Mouse (Mus musculus): ENCODE measurements around the gene Wnk1. TPM values are rescaled to one million over a fixed set of nuclear protein-coding genes. Genes with fewer than 3 reads are reported as not detected.

The Wnk1 gene
- polyA plus RNA-seq, 1 experiment from 2014 or later, result 51.5 TPM

DNA sequence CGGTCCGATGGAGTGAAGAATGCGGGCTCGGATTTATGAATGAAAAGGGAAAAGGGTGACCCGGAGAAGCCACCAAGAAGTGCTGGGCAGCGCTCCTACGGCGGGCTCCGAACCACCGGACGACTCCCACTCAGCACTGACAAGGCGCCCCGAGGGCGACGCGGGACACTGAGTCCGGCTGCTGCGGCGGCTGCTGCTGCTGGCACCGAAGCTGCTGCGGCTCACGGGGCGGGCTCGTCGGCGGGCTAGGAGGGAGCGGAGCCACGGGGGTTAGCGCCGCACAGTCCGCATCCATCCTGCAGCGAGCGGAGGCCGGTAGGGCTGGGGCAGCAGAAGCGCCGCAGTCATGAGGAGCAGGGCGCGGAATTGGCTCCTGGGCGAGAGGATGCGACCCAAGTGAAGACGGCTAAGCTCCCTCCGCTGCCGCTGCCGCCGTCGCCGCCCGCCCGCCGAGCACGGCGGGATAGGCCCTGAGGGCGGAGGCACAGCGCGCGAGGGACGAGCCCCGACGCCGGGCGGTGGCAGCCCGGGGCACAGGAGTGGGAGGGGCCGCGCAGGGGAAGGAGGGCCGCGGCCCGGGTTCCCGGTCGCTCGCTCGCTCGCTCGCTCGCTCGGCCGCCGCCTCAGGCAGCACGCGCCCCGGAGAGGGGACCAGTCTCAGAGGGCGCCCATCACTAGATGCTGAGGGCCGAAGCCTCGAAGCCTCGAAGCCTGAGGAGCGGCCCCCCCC, 671 bp downstream of the Wnk1 start:
- Histone ChIP-seq H3K4me1 (peaks cover 15% of the 10 kb centered on the region), H3K27ac (peak overlapping the region; percentile 96), H3K9ac (peak overlapping the region; percentile 76), H3K4me2 (replicated peaks) (peak overlapping the region; percentile 93), H3K36me3 (no peaks in the 10 kb centered on the region), H3K9me3 (no peaks in the 10 kb centered on the region), H3K27me3 (replicated peaks) (no peaks in the 10 kb centered on the region), H3K4me3 (peak overlapping the region; percentile 68)
- peak; percentile 70 for ATAC-seq (ENCODE audit: low FRiP score, low read depth)
- under 1% methylated on average over 77 of the region's 85 CpGs for WGBS

DNA sequence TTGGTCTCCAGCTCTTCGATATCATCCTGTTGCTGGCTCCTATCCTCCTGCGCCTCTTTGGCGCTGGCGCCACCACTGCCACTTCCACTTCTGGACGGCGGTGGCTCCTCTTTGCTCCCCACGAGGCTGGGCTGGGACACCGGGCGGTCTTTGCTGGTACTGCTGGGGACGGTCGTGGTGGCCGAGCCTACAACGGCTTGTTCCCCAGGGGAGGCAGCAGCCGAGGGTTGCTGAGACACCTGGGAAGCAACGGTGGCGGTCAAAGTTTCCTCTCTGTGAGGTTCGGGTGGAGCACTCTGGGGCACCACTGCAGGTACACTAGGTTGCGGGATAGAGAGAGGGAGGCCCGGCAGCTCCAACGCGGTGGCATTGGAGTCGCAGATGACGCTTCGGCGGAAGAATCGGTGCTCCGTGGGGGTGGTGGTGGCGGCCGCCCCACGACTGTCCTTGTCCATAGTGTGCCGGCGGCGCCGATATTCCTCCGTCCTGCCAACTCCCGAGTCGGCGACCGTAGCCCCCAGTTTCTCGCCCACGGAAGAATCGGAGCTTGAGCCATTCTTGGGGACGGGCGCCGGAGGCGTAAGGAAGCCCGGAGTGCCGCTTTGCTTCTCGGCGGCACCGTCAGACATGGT, 1.4 kb downstream of the Wnk1 start:
- under 1% methylated on average over 51 of the region's 51 CpGs for WGBS
- H3K9ac ChIP-seq, result peak overlapping the region; percentile 76
- H3K27me3 ChIP-seq (replicated peaks), result no peaks in the 10 kb centered on the region
- H3K27ac ChIP-seq, result no peak overlapping the region; the same call in 1 of the 2 replicates
- H3K4me3 ChIP-seq, result peak overlapping the region; percentile 68
- H3K4me1 ChIP-seq, result peaks cover 15% of the 10 kb centered on the region
- peaks cover 5% of the 10 kb centered on the region; the same call in 1 of the 2 replicates for H3K36me3 ChIP-seq
- peak overlapping the region; percentile 93 for H3K4me2 ChIP-seq (replicated peaks)
- no peaks in the 10 kb centered on the region for H3K9me3 ChIP-seq
- peak; percentile 15; the same call in 1 of the 2 replicates for ATAC-seq (ENCODE audit: low FRiP score, low read depth)

DNA sequence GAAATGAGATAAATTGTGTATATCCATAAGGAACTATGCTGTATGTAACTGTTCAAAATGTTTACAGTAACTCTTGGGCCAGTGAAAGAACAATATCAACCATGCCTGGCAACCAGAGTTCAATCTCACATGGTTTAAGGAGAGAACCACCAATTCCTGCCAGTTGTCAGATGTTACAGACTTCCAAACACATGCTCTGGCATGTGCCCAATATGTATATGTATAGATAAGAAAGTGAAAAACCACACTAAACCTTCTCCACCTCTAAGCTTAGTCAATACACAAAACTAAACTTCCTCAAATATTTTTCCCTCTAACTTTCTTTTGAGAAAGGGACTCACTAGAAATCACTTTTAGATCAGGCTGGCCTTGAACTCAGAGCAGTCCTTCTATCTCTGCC, 13.9 kb downstream of the Wnk1 start:
- no peak for ATAC-seq (ENCODE audit: low FRiP score, low read depth)
- peaks cover 11% of the 10 kb centered on the region for H3K36me3 ChIP-seq
- no peak overlapping the region for H3K4me2 ChIP-seq (replicated peaks)
- H3K27ac ChIP-seq, result no peak overlapping the region
- H3K9me3 ChIP-seq, result no peaks in the 10 kb centered on the region
- no peak overlapping the region for H3K4me3 ChIP-seq
- H3K4me1 ChIP-seq, result no peaks in the 10 kb centered on the region
- no peak overlapping the region for H3K9ac ChIP-seq
- H3K27me3 ChIP-seq (replicated peaks), result no peaks in the 10 kb centered on the region

DNA sequence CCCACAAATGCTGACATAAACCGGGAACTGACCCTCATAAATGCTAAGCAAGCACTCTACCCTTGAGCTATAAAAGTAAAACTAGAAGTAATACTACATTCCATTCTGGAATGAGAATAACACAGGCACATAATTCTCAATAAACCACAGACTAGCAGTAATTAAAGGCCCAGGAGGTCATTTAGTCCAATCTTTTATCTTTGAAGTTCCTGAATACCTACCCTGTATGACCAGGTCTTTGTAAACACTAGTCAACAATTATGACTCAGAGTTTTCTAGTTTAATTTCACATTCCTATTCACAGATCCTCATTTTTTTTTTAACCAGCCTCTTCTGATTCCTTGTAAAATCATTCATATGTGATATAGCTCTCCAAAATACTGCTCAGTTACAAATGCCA, 14.7 kb downstream of the Wnk1 start:
- H3K36me3 ChIP-seq, result peaks cover 6% of the 10 kb centered on the region
- H3K4me3 ChIP-seq, result no peak overlapping the region
- H3K9me3 ChIP-seq, result no peaks in the 10 kb centered on the region
- H3K27ac ChIP-seq, result no peak overlapping the region
- no peak for ATAC-seq (ENCODE audit: low FRiP score, low read depth)
- H3K9ac ChIP-seq, result no peak overlapping the region
- WGBS, result 71% methylated on average over 1 of the region's 1 CpGs
- no peaks in the 10 kb centered on the region for H3K4me1 ChIP-seq
- no peaks in the 10 kb centered on the region for H3K27me3 ChIP-seq (replicated peaks)
- no peak overlapping the region for H3K4me2 ChIP-seq (replicated peaks)

DNA sequence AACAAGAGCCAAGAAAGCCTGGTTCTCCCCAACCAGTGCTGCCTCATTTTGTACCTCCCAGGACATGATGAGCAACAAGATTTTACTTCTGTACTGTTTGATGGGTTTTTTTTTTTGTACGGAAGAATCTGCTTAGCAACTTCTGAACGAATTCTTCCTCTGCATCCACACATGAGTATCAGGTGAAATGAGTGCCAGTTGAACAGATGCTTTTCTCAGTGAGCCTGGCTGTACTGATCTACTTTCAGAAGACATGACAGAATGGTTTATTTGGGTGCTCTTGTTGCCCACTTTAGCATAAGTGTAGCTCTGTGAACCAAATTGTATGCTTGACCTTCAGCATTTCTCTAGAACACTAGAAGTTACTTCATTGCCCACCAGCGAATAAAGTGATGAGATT, 16.4 kb downstream of the Wnk1 start:
- Histone ChIP-seq H3K9me3 (no peaks in the 10 kb centered on the region), H3K27ac (no peak overlapping the region), H3K9ac (no peak overlapping the region), H3K27me3 (replicated peaks) (no peaks in the 10 kb centered on the region), H3K36me3 (peaks cover 4% of the 10 kb centered on the region; the same call in 1 of the 2 replicates), H3K4me1 (no peaks in the 10 kb centered on the region), H3K4me3 (no peak overlapping the region), H3K4me2 (replicated peaks) (no peak overlapping the region)
- 95% methylated on average over 3 of the region's 3 CpGs for WGBS
- ATAC-seq (ENCODE audit: low FRiP score, low read depth), result no peak

DNA sequence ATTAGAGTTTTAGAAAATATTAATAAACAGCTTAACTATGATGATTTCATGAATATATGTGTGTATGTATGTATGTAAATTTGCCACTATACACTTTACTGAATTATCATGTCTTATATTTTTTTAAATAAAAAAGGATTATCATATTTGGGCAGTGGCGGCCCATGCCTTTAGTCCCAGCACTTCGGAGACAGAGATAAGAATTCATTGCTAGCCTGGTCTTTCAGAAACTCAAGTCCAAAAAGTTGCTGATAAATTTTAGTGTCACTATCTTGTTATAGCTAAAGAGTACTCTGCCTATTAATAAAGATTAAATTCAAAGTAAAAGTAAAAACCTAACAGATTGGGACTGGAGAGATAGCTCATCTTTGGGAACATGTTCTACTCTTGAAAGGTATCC, 18.8 kb downstream of the Wnk1 start:
- Histone ChIP-seq H3K4me2 (replicated peaks) (no peak overlapping the region), H3K4me3 (no peak overlapping the region), H3K27me3 (replicated peaks) (no peaks in the 10 kb centered on the region), H3K27ac (no peak overlapping the region), H3K4me1 (no peaks in the 10 kb centered on the region), H3K9me3 (no peaks in the 10 kb centered on the region), H3K9ac (no peak overlapping the region), H3K36me3 (no peaks in the 10 kb centered on the region)
- 99% methylated on average over 2 of the region's 2 CpGs for WGBS
- no peak for ATAC-seq (ENCODE audit: low FRiP score, low read depth)

DNA sequence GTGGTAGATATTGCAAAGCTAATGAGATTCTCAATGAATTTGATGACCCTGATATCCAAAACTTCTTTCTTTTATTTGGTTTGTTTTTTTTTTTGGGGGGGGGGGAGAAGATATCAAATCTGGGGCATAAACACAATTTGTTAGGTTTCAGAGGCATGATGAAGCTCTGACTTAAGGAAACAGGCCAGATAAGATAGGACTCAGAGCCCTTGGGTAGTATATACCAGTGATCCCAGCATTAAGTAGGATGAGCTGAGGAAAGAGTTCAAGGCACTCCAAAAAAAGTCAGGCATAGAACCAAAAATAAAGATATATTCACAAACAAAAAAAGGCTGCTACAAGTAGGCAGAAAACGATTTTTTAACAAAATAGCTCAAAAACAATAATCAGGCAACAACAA, 25.3 kb downstream of the Wnk1 start:
- Histone ChIP-seq H3K4me3 (no peak overlapping the region), H3K9me3 (no peaks in the 10 kb centered on the region), H3K9ac (no peak overlapping the region), H3K36me3 (no peaks in the 10 kb centered on the region), H3K27me3 (replicated peaks) (no peaks in the 10 kb centered on the region), H3K4me1 (no peaks in the 10 kb centered on the region), H3K27ac (no peak overlapping the region), H3K4me2 (replicated peaks) (no peak overlapping the region)
- ATAC-seq (ENCODE audit: low FRiP score, low read depth), result no peak
- 83% methylated on average over 1 of the region's 1 CpGs for WGBS

DNA sequence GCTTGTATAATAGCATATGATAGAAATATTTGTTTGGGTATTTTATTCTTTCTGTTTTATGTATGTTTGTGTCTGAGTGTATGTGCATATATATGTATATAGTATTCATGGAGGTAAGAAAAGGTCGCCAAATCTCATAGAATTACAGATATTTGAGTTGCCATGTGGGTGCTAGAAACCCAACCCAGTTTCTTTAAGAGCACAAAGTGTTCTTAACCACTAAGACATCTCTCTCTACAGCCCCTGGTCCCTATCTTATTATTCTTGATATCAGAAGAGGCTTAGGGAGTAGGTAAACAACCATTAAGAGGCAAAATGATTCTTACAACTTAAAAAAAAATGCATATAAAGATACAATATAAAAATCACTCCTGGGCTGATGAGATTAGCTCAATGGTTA, 27.0 kb downstream of the Wnk1 start:
- Histone ChIP-seq H3K9me3 (no peaks in the 10 kb centered on the region), H3K27me3 (replicated peaks) (no peaks in the 10 kb centered on the region), H3K4me1 (no peaks in the 10 kb centered on the region), H3K9ac (no peak overlapping the region), H3K4me3 (no peak overlapping the region), H3K4me2 (replicated peaks) (no peak overlapping the region), H3K27ac (no peak overlapping the region), H3K36me3 (no peaks in the 10 kb centered on the region)
- ATAC-seq (ENCODE audit: low FRiP score, low read depth), result no peak
- 97% methylated on average over 1 of the region's 1 CpGs for WGBS

DNA sequence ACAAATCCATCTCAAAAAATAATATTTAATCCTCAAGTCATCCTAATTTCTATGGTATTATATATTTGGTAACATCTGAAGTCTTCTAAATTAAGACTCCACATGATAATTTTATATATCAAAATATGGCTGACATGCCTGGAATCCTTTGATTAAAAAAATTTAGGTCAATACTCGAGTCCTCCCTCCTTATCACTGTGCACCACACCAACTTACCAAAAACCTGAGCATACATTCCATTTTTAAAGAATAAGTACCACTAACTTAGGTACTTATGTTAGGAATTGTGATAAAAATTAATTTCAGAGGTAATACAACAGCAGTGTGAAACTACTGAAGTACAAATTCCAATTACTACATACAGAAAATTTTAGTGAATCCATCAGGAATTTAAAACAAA, 27.5 kb downstream of the Wnk1 start:
- ATAC-seq (ENCODE audit: low FRiP score, low read depth), result no peak
- 86% methylated on average over 1 of the region's 1 CpGs for WGBS
- H3K4me3 ChIP-seq, result no peak overlapping the region
- H3K4me1 ChIP-seq, result no peaks in the 10 kb centered on the region
- no peaks in the 10 kb centered on the region for H3K36me3 ChIP-seq
- no peaks in the 10 kb centered on the region for H3K9me3 ChIP-seq
- no peaks in the 10 kb centered on the region for H3K27me3 ChIP-seq (replicated peaks)
- no peak overlapping the region for H3K27ac ChIP-seq
- H3K4me2 ChIP-seq (replicated peaks), result no peak overlapping the region
- H3K9ac ChIP-seq, result no peak overlapping the region

DNA sequence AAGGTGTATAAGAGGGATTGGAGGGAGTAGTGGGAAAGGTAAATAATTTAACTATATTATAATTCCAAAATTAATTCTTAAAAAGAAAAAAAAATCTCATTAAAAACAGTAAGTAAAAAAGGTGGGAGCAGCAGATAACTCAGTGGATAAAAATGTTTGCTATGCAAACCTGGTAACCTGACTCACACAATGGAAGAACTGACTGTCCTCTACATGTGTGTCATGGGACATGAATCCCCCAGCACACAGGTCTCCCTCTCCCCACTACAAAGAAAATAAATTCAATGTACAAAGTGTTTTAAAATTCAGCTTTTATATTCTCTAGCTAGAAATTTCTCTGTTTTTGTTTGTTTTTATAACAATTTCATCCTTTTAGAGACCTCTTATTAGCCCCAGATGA, 27.9 kb downstream of the Wnk1 start:
- H3K27ac ChIP-seq, result no peak overlapping the region
- no peaks in the 10 kb centered on the region for H3K36me3 ChIP-seq
- no peaks in the 10 kb centered on the region for H3K27me3 ChIP-seq (replicated peaks)
- no peaks in the 10 kb centered on the region for H3K9me3 ChIP-seq
- no peaks in the 10 kb centered on the region for H3K4me1 ChIP-seq
- no peak overlapping the region for H3K9ac ChIP-seq
- H3K4me2 ChIP-seq (replicated peaks), result no peak overlapping the region
- ATAC-seq (ENCODE audit: low FRiP score, low read depth), result no peak
- H3K4me3 ChIP-seq, result no peak overlapping the region

DNA sequence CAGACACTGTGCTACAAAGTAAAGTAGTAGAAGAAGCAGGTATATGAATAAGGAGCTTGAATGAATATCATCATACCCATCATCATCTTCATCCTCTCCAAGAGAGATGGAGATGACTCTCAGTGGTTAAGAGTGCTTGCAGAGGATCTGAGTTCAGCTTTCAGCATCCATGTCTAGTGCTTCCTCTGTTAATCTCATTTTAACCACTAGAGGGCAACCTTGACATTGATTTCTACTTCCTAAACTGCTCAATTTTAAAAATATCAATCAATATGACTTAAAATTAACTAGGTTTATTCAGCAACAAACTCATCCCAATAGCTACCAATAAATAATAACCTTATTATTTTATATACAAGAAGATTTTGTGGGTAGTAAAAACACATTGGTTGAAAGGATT, 36.8 kb downstream of the Wnk1 start:
- Histone ChIP-seq H3K4me2 (replicated peaks) (no peak overlapping the region), H3K9ac (no peak overlapping the region), H3K27ac (no peak overlapping the region), H3K4me3 (no peak overlapping the region), H3K27me3 (replicated peaks) (no peaks in the 10 kb centered on the region), H3K4me1 (no peaks in the 10 kb centered on the region), H3K9me3 (no peaks in the 10 kb centered on the region), H3K36me3 (0 out of 2 replicates have a peak, but pooled peaks cover 8% of the 10 kb centered on the region)
- ATAC-seq (ENCODE audit: low FRiP score, low read depth), result no peak

DNA sequence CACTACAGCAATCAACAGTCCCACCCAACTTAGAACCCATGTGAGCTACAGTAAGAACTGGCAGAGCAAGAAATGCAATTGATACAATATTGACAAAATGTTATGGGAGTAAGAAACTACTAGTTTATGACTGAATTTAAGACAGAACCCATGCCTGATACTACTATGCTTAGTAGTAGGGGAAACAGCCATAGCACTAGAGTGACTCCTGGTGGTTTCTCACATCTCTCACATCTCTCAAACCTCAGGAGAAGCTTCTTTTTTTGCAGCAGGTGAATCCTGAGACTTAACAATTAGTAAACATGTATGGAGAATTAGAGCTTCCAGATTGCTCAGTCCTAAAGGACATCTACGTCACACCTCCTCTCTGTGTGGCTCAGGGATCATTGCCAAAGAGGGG, 42.0 kb downstream of the Wnk1 start:
- H3K36me3 ChIP-seq, result 0 out of 2 replicates have a peak, but pooled peaks cover 8% of the 10 kb centered on the region
- no peak overlapping the region for H3K9ac ChIP-seq
- H3K9me3 ChIP-seq, result no peaks in the 10 kb centered on the region
- 98% methylated on average over 1 of the region's 1 CpGs for WGBS
- no peaks in the 10 kb centered on the region for H3K27me3 ChIP-seq (replicated peaks)
- H3K27ac ChIP-seq, result no peak overlapping the region
- ATAC-seq (ENCODE audit: low FRiP score, low read depth), result no peak
- no peaks in the 10 kb centered on the region for H3K4me1 ChIP-seq
- H3K4me3 ChIP-seq, result no peak overlapping the region
- H3K4me2 ChIP-seq (replicated peaks), result no peak overlapping the region

All from neural tube, embryonic 12.5 days (tissue).